Comparison of ENCODE assay signal across 8 mouse cellular contexts in genomic region chr2:6322938-6323521, GRCm38 (mm10). TPM values are rescaled to one million over a fixed set of nuclear protein-coding genes. Genes with fewer than 3 reads are reported as not detected.
A peak's percentile ranks its signal among the peaks of the same experiment; 100 is the strongest.
DNase-seq lines count a peak whose midpoint lies in the region; ATAC-seq and TF ChIP-seq lines count a peak whose summit lies in the region.

No protein-coding gene starts in this region.

- peaks cover 21% of the 10 kb centered on the region for H3K4me1 ChIP-seq in embryonic facial prominence, embryonic 13.5 days
- H3K4me1 ChIP-seq in heart, embryonic 10.5 days = peaks cover 17% of the 10 kb centered on the region
- peaks cover 25% of the 10 kb centered on the region for H3K4me1 ChIP-seq in kidney, embryonic 16.5 days (ENCODE audit: insufficient read depth, low read length)
- H3K4me1 ChIP-seq in liver, embryonic 13.5 days (replicated peaks) = peaks cover 39% of the 10 kb centered on the region

- no peaks in the 10 kb centered on the region for H3K9me3 ChIP-seq in embryonic facial prominence, embryonic 13.5 days
- no peaks in the 10 kb centered on the region for H3K9me3 ChIP-seq in heart, embryonic 10.5 days
- no peaks in the 10 kb centered on the region for H3K9me3 ChIP-seq in kidney, embryonic 16.5 days (ENCODE audit: low read length)
- no peaks in the 10 kb centered on the region for H3K9me3 ChIP-seq in liver, embryonic 13.5 days (replicated peaks)

- H3K79me3 ChIP-seq in C2C12 (ENCODE audit: low read depth) = peaks cover 34% of the 10 kb centered on the region

- DNase-seq in adrenal gland, postnatal 10 days = peak; percentile 82
- DNase-seq in heart, embryonic 10.5 days (ENCODE audit: low spot score) = peak; percentile 90
- peak; percentile 34 for DNase-seq in liver, embryonic 13.5 days
- DNase-seq in naive thymus-derived CD4-positive, alpha-beta T cell, adult 2 months (ENCODE audit: low read depth) = peak; percentile 54
- peak; percentile 67 for DNase-seq in splenic B cell, adult 2 months (ENCODE audit: low read depth, low spot score)

- H3K4me2 ChIP-seq in embryonic facial prominence, embryonic 13.5 days = peak overlapping the region; percentile 68
- H3K4me2 ChIP-seq in kidney, embryonic 16.5 days (replicated peaks; ENCODE audit: low read depth, low read length) = peak overlapping the region; percentile 64
- peak overlapping the region; percentile 87 for H3K4me2 ChIP-seq in liver, embryonic 13.5 days

- no peaks in the 10 kb centered on the region for H3K27me3 ChIP-seq in C2C12 (ENCODE audit: control insufficient read depth, insufficient read depth, insufficient read length)
- no peaks in the 10 kb centered on the region for H3K27me3 ChIP-seq in embryonic facial prominence, embryonic 13.5 days
- H3K27me3 ChIP-seq in heart, embryonic 10.5 days (ENCODE audit: insufficient read depth, poor library complexity, severe bottlenecking) = no peaks in the 10 kb centered on the region
- no peaks in the 10 kb centered on the region for H3K27me3 ChIP-seq in kidney, embryonic 16.5 days (ENCODE audit: insufficient read depth, low read length)
- no peaks in the 10 kb centered on the region for H3K27me3 ChIP-seq in liver, embryonic 13.5 days
- H3K27me3 ChIP-seq in splenic B cell, adult 2 months (ENCODE audit: control insufficient read depth, insufficient read depth, low read length, poor library complexity, severe bottlenecking) = no peaks in the 10 kb centered on the region

- peak overlapping the region; percentile 79 for H3K4me3 ChIP-seq in C2C12 (ENCODE audit: insufficient read depth, poor library complexity, severe bottlenecking)
- peak overlapping the region; percentile 89 for H3K4me3 ChIP-seq in embryonic facial prominence, embryonic 13.5 days
- H3K4me3 ChIP-seq in heart, embryonic 10.5 days = peak overlapping the region; percentile 82
- H3K4me3 ChIP-seq in kidney, embryonic 16.5 days (ENCODE audit: low read length) = peak overlapping the region; percentile 93
- peak overlapping the region; percentile 100 for H3K4me3 ChIP-seq in liver, embryonic 13.5 days (replicated peaks)

- peak overlapping the region; percentile 88 for H3ac ChIP-seq in C2C12 (ENCODE audit: control insufficient read depth, insufficient read length, low read depth)

- H3K27ac ChIP-seq in embryonic facial prominence, embryonic 13.5 days = peak overlapping the region; percentile 99
- peak overlapping the region; percentile 95 for H3K27ac ChIP-seq in heart, embryonic 10.5 days
- H3K27ac ChIP-seq in kidney, embryonic 16.5 days (ENCODE audit: low read length) = peak overlapping the region; percentile 100
- H3K27ac ChIP-seq in liver, embryonic 13.5 days = peak overlapping the region; percentile 92

- WGBS in embryonic facial prominence, embryonic 13.5 days = under 1% methylated on average over 65 of the region's 70 CpGs
- 1% methylated on average over 64 of the region's 70 CpGs for WGBS in heart, embryonic 10.5 days
- under 1% methylated on average over 57 of the region's 70 CpGs for WGBS in kidney, embryonic 16.5 days
- WGBS in liver, embryonic 13.5 days (ENCODE audit: insufficient replicate concordance) = under 1% methylated on average over 64 of the region's 70 CpGs

- peak; percentile 73 for ATAC-seq in embryonic facial prominence, embryonic 13.5 days (ENCODE audit: insufficient number of reproducible peaks, insufficient read depth, low FRiP score, low TSS enrichment, low read depth)
- peak; percentile 77 for ATAC-seq in kidney, embryonic 16.5 days (ENCODE audit: low FRiP score, low TSS enrichment)
- ATAC-seq in liver, embryonic 13.5 days (ENCODE audit: low read depth) = peak; percentile 54

- no peaks in the 10 kb centered on the region for H3K36me3 ChIP-seq in C2C12 (ENCODE audit: control insufficient read depth, insufficient read depth)
- H3K36me3 ChIP-seq in embryonic facial prominence, embryonic 13.5 days = no peaks in the 10 kb centered on the region
- H3K36me3 ChIP-seq in heart, embryonic 10.5 days = no peaks in the 10 kb centered on the region
- H3K36me3 ChIP-seq in kidney, embryonic 16.5 days (ENCODE audit: insufficient read depth, low read length) = no peaks in the 10 kb centered on the region
- no peaks in the 10 kb centered on the region for H3K36me3 ChIP-seq in liver, embryonic 13.5 days
- H3K36me3 ChIP-seq in splenic B cell, adult 2 months (ENCODE audit: control insufficient read depth, insufficient read depth, low read length, poor library complexity, severe bottlenecking) = no peaks in the 10 kb centered on the region

- peaks cover 51% of the 10 kb centered on the region for H3K79me2 ChIP-seq in C2C12 (ENCODE audit: control insufficient read depth, insufficient read depth)

- TF ChIP-seq CTCF in C2C12 (IDR thresholded peaks at IDR 0.05; ENCODE audit: control insufficient read depth, insufficient read depth, insufficient read length) = no peak

- H3K9ac ChIP-seq in embryonic facial prominence, embryonic 13.5 days = peak overlapping the region; percentile 96
- H3K9ac ChIP-seq in kidney, embryonic 16.5 days (replicated peaks; ENCODE audit: low read length) = peak overlapping the region; percentile 97
- peak overlapping the region; percentile 97 for H3K9ac ChIP-seq in liver, embryonic 13.5 days

TF ChIP-seq in C2C12, 6 proteins besides CTCF, POLR2A, EP300 and RAD21:
- TF ChIP-seq FOSL1 (IDR thresholded peaks at IDR 0.05; ENCODE audit: insufficient read depth, low read length, poor library complexity, severe bottlenecking) = no peak
- TF ChIP-seq MAX (IDR thresholded peaks at IDR 0.05) = no peak
- TF ChIP-seq USF1 (IDR thresholded peaks at IDR 0.05; ENCODE audit: low read depth) = no peak
- no peak for TF ChIP-seq MYOD1 (IDR thresholded peaks at IDR 0.05; ENCODE audit: control insufficient read depth, insufficient read length, low read depth)
- TF ChIP-seq MYOG (IDR thresholded peaks at IDR 0.05; ENCODE audit: control insufficient read depth, extremely low read depth, insufficient read length) = no peak
- no peak for TF ChIP-seq CEBPB (IDR thresholded peaks at IDR 0.05; ENCODE audit: low read depth)

RNA-seq across cellular contexts. Expression of gene Usp6nl, which starts 0.6 kb away (rescaled TPM):
- 6.1 TPM for polyA plus RNA-seq in C2C12 (2012; fragmentation: generic; extraction: Trizol)
- total RNA-seq in adrenal gland, postnatal 10 days (2021) = 10 to 100 TPM; 27.1 to 28.7 TPM
- polyA plus RNA-seq in embryonic facial prominence, embryonic 13.5 days (2015; fragmentation: Nextera tagmentation; extraction: Ambion mirVana) = 9.7 and 10.9 TPM in 2 replicates
- 6.5 and 8.9 TPM in 2 replicates for polyA plus RNA-seq in heart, embryonic 10.5 days (2016; fragmentation: Nextera tagmentation; extraction: Ambion mirVana)
- polyA plus RNA-seq in kidney, embryonic 16.5 days (2015; fragmentation: Nextera tagmentation; extraction: Ambion mirVana) = 8.6 and 8.8 TPM in 2 replicates
- polyA plus RNA-seq in liver, embryonic 13.5 days (2015; fragmentation: Nextera tagmentation; extraction: Ambion mirVana) = 3.4 and 5.5 TPM in 2 replicates

Comparison
In these comparisons a context has a peak if more than half of its experiments do, and no peak if none do; other contexts are left out.
1. Peak in every context shown above with its lines: DNase-seq, ATAC-seq, H3K4me3 ChIP-seq and H3K27ac ChIP-seq.
2. DNase-seq: peak in every context shown above with its lines; median percentile 90 in heart, embryonic 10.5 days; 82 in adrenal gland, postnatal 10 days; 67 in splenic B cell, adult 2 months; 54 in naive thymus-derived CD4-positive, alpha-beta T cell, adult 2 months; 34 in liver, embryonic 13.5 days.